Mouse (Mus musculus) CH12.LX (cell line): ENCODE results near the gene Asphd1. TPM values are rescaled to one million over a fixed set of nuclear protein-coding genes. Genes with fewer than 3 reads are reported as not detected.

ENCODE experiments used
- DNase-seq: peaks from one replicate; pipeline ENCODE4 v3.0.0-alpha.2; 2013; ENCODE audit errors: extremely low read depth
- H3K27ac ChIP-seq: 2 replicates; pipeline ENCODE4 v1.5.1; 2012; ENCODE audit warnings: low read depth, mild to moderate bottlenecking, control low read depth, moderate library complexity; ENCODE audit not compliant: insufficient read depth
- H3K27me3 ChIP-seq: replicated peaks from 2 replicates; pipeline ENCODE3; 2012; ENCODE audit warnings: inconsistent platforms
- H3K36me3 ChIP-seq, 2 experiments: replicated peaks in 1 of 2; 2 replicates each; pipeline versions ENCODE3 to v1.6.1; 2012; ENCODE audit warnings: inconsistent platforms in 1 of 2, low read length in 1 of 2, mild to moderate bottlenecking in 1 of 2, mixed read lengths in 1 of 2, moderate library complexity in 1 of 2; ENCODE audit not compliant: control insufficient read depth in 1 of 2, insufficient read depth in 1 of 2
- H3K4me1 ChIP-seq, 2 experiments: 2 replicates each; pipeline ENCODE4 v1.6.1; 2012; ENCODE audit warnings: inconsistent platforms in 1 of 2, moderate library complexity in 1 of 2; ENCODE audit not compliant: insufficient read depth in 2 of 2, control insufficient read depth in 1 of 2
- H3K4me2 ChIP-seq: 2 replicates; pipeline ENCODE4 v1.6.1; 2012; ENCODE audit warnings: low read depth, mild to moderate bottlenecking, control low read depth; ENCODE audit not compliant: poor library complexity, insufficient read depth, severe bottlenecking
- H3K4me3 ChIP-seq, 3 experiments: fragments of 150-350 bp in 1 of 3; sonication (generic) in 1 of 3; replicated peaks in 1 of 3; 2 replicates each; pipeline versions ENCODE3 to v1.5.1; 2011 to 2012; ENCODE audit warnings: low read depth in 2 of 3, low read length in 2 of 3, mild to moderate bottlenecking in 2 of 3, moderate library complexity in 2 of 3, control low read depth in 1 of 3, improper control_type of control experiment in 1 of 3, inconsistent platforms in 1 of 3, mixed read lengths in 1 of 3; ENCODE audit not compliant: poor library complexity in 1 of 3
- H3K79me2 ChIP-seq: replicated peaks from 2 replicates; pipeline ENCODE4 v1.6.1; 2012; ENCODE audit warnings: mild to moderate bottlenecking, moderate library complexity; ENCODE audit not compliant: control insufficient read depth, poor library complexity, insufficient read depth, severe bottlenecking; ENCODE audit errors: extremely low read depth
- H3K9ac ChIP-seq: 2 replicates; pipeline ENCODE4 v1.6.1; 2012; ENCODE audit warnings: low read depth, mild to moderate bottlenecking, control low read depth, moderate library complexity; ENCODE audit not compliant: insufficient read depth
- H3K9me3 ChIP-seq: replicated peaks from 2 replicates; pipeline ENCODE3; 2012; ENCODE audit warnings: low read length, inconsistent platforms, mixed read lengths
- ELF1 ChIP-seq: IDR thresholded peaks from 2 replicates; pipeline ENCODE4 v1.6.1; 2014; ENCODE audit warnings: low read depth, mild to moderate bottlenecking, inconsistent platforms, low read length, improper control_type of control experiment
- ETS1 ChIP-seq: conservative IDR thresholded peaks from 2 replicates; pipeline ENCODE4 v1.6.1; 2012; ENCODE audit warnings: low read depth, mild to moderate bottlenecking, inconsistent platforms, low read length, improper control_type of control experiment, moderate library complexity
- HCFC1 ChIP-seq: IDR thresholded peaks from 2 replicates; pipeline ENCODE4 v1.6.1; 2012; ENCODE audit warnings: low read depth, mild to moderate bottlenecking, inconsistent platforms, low read length, improper control_type of control experiment
- JUND ChIP-seq: conservative IDR thresholded peaks from 2 replicates; pipeline ENCODE4 v1.6.1; 2011; ENCODE audit warnings: low read depth, low read length, improper control_type of control experiment
- KAT2A ChIP-seq: IDR thresholded peaks from 2 replicates; pipeline ENCODE4 v1.6.1; 2012; ENCODE audit warnings: low read length, improper control_type of control experiment, inconsistent platforms; ENCODE audit not compliant: insufficient replicate concordance
- MAFK ChIP-seq: IDR thresholded peaks from 2 replicates; pipeline ENCODE4 v1.6.1; 2011; ENCODE audit warnings: low read length, improper control_type of control experiment; ENCODE audit not compliant: insufficient replicate concordance
- MEF2A ChIP-seq: IDR thresholded peaks from 2 replicates; pipeline ENCODE4 v1.6.1; 2014; ENCODE audit warnings: low read depth, mild to moderate bottlenecking, inconsistent platforms, low read length, improper control_type of control experiment, borderline replicate concordance
- MXI1 ChIP-seq: IDR thresholded peaks from 2 replicates; pipeline ENCODE4 v1.6.1; 2011; ENCODE audit warnings: mild to moderate bottlenecking, low read depth, low read length, improper control_type of control experiment
- NRF1 ChIP-seq: IDR thresholded peaks from 2 replicates; pipeline ENCODE4 v1.6.1; 2014; ENCODE audit warnings: low read depth, mild to moderate bottlenecking, inconsistent platforms, low read length, improper control_type of control experiment, moderate library complexity
- PAX5 ChIP-seq: IDR thresholded peaks from 2 replicates; pipeline ENCODE4 v1.6.1; 2012; ENCODE audit warnings: low read length, inconsistent platforms, mixed read lengths
- POLR2AphosphoS2 ChIP-seq: IDR thresholded peaks from 2 replicates; pipeline ENCODE4 v1.6.1; 2011; ENCODE audit warnings: low read depth, low read length, improper control_type of control experiment
- RCOR1 ChIP-seq: conservative IDR thresholded peaks from 2 replicates; pipeline ENCODE4 v1.6.1; 2012; ENCODE audit warnings: low read depth, mild to moderate bottlenecking, inconsistent platforms, low read length, improper control_type of control experiment
- SMC3 ChIP-seq: IDR thresholded peaks from 2 replicates; pipeline ENCODE4 v1.6.1; 2011; ENCODE audit warnings: low read depth, low read length, improper control_type of control experiment
- TBP ChIP-seq: conservative IDR thresholded peaks from 2 replicates; pipeline ENCODE4 v1.6.1; 2011; ENCODE audit warnings: low read depth, low read length, improper control_type of control experiment
- TCF12 ChIP-seq: IDR thresholded peaks from 2 replicates; pipeline ENCODE4 v1.6.1; 2014; ENCODE audit warnings: low read depth, mild to moderate bottlenecking, inconsistent platforms, low read length, improper control_type of control experiment
- USF1 ChIP-seq: IDR thresholded peaks from 2 replicates; pipeline ENCODE4 v1.6.1; 2014; ENCODE audit warnings: low read depth, mild to moderate bottlenecking, inconsistent platforms, low read length, improper control_type of control experiment
- USF2 ChIP-seq: conservative IDR thresholded peaks from 2 replicates; pipeline ENCODE4 v1.6.1; 2011; ENCODE audit warnings: low read depth, low read length, improper control_type of control experiment
- ZNF384 ChIP-seq: IDR thresholded peaks from 2 replicates; pipeline ENCODE4 v1.6.1; 2012; ENCODE audit warnings: low read depth, low read length, improper control_type of control experiment, inconsistent platforms
- dilution Hi-C: fragments of 300-500 bp; cut with MboI; formaldehyde crosslinking; loops from 2 replicates; pipeline ENCODE4 v1.14.3; 2020; ENCODE audit warnings: low sequenced_read_pairs; ENCODE audit not compliant: extremely low pct_unique_long_range_greater_than_20kb, extremely low pct_ligation_motif_present
- in situ Hi-C: fragments of 300-500 bp; cut with MboI; formaldehyde crosslinking; loops from 3 replicates; pipeline ENCODE4 v1.14.3; 2019; ENCODE audit warnings: low sequenced_read_pairs, low pct_ligation_motif_present, low pct_unique_long_range_greater_than_20kb, mixed read lengths
- polyA plus RNA-seq: library from polyadenylated mRNA; unstranded; fragments of >175 nt; gene quantifications from 2 replicates; pipeline ENCODE4 v1.2.1, GENCODE M21; 2012; ENCODE audit warnings: low read depth; ENCODE audit not compliant: insufficient read length
- total RNA-seq, 2 experiments: library from RNA; depleted of rRNA; stranded (reverse); fragments of 300-350 nt in 1 of 2; fragments of >200 nt in 1 of 2; gene quantifications; 2 replicates each; pipeline ENCODE4 v1.2.3; 2012 to 2014

The Asphd1 gene
- total and polyA plus RNA-seq, 3 experiments = 0.08 to 1.8 TPM; not detected in 1

DNA sequence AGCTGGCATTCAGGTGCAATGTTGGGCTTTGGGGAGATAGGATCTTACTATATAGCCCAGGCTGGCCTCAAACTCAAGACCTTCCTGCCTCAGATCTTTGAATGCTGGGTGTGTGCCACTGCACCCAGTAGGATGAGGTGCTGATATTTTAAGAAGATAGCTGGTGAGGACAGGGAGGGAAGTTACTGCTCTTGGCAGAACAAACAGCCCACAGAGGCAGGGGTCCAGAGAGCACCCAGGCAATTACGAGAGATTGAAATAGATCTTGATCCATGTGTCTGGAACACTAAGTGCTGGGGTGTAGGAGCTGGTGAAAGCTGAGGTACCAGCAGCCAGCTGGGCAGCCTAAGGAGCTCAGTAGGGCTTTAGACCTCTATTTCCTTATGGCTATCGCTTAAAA lies 32.2 kb upstream of the Asphd1 start:
- Histone ChIP-seq H3K27me3 (no peaks in the 10 kb centered on the region), H3K36me3 (peaks cover 28 to 83% of the 10 kb centered on the region in 2 experiments), H3K9ac (no peak overlapping the region), H3K79me2 (peaks cover 14% of the 10 kb centered on the region), H3K4me3 (no peak overlapping the region), H3K4me2 (no peak overlapping the region), H3K4me1 (peaks cover 10 to 30% of the 10 kb centered on the region in 2 experiments), H3K9me3 (no peaks in the 10 kb centered on the region), H3K27ac (no peak overlapping the region)
- TF ChIP-seq POLR2AphosphoS2 (no peak; the same call in 1 of the 2 replicates), HCFC1 (no peak), MEF2A (no peak), NRF1 (no peak), ETS1 (no peak), ELF1 (no peak), KAT2A (no peak), TBP (no peak), MXI1 (no peak), SMC3 (no peak), TCF12 (no peak), PAX5 (no peak)
- in situ Hi-C loops (loop anchor here (5.0 to 25.0 kb wide), 2 partner anchors 34 to 806 kb away; partner anchors contain the start of genes Asphd1, Gm49388 and Setd1a), dilution Hi-C loops (no loop called here)
- no peak for DNase-seq

DNA sequence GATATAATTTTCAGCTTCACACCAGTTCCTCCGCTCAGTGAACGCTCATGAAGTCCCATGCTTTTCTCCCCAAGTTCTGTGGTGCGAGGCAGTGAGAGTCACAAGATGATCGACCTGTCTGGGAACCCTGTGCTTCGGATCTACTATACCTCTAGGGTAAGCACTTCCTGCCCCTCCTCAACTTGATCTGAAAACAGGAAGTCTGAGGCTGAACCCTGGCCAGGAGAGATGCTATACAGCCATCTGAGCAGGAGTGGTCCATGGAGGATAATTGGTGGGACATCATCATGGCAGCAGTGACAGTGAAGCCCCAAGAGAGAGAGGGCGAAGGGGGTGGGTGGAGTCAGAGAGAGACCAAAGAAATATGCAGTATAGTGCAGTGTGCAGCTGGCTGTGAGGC lies 29.5 kb upstream of the Asphd1 start:
- Histone ChIP-seq H3K27ac (no peak overlapping the region), H3K4me2 (no peak overlapping the region), H3K27me3 (no peaks in the 10 kb centered on the region), H3K4me3 (no peak overlapping the region), H3K9me3 (no peaks in the 10 kb centered on the region), H3K79me2 (peaks cover 17% of the 10 kb centered on the region), H3K9ac (no peak overlapping the region), H3K4me1 (peaks cover 10 to 38% of the 10 kb centered on the region in 2 experiments), H3K36me3 (peaks cover 28 to 65% of the 10 kb centered on the region in 2 experiments)
- dilution Hi-C loops (no loop called here), in situ Hi-C loops (loop anchor here (25.0 kb wide), 1 partner anchor 808 kb away; the partner anchor contains the start of genes Gm49388 and Setd1a)
- no peak for DNase-seq
- TF ChIP-seq MAFK = no peak
- no peak for TF ChIP-seq MEF2A
- no peak for TF ChIP-seq ZNF384
- TF ChIP-seq USF1 = no peak
- no peak for TF ChIP-seq RCOR1
- no peak for TF ChIP-seq USF2
- no peak for TF ChIP-seq ETS1
- no peak for TF ChIP-seq JUND
